Mouse (Mus musculus) intestine, embryonic 16.5 days (tissue): Measurements from ENCODE around the gene Tcp10c. TPM values are rescaled to one million over a fixed set of nuclear protein-coding genes. Genes with fewer than 3 reads are reported as not detected.
A peak's percentile ranks its signal among the peaks of the same experiment; 100 is the strongest.
"Not testable (repeated sequence)": the region's sequence is repeated elsewhere in the genome, so short reads cannot be mapped to it uniquely, and the experiment has no call there.

Experiments
- ATAC-seq: fragments of 200-750 bp; cut with Nextera tagmentation; 2 replicates; pipeline ENCODE4 v1.8.0; 2017; ENCODE audit warnings: moderate TSS enrichment, moderate library complexity
- H3K27ac ChIP-seq: fragments of 300-500 bp; sonication (generic); 2 replicates; pipeline ENCODE4 v1.5.1; 2014; ENCODE audit warnings: mild to moderate bottlenecking, low read length
- H3K27me3 ChIP-seq: fragments of 300-500 bp; sonication (generic); replicated peaks from 2 replicates; pipeline ENCODE4 v1.6.1; 2014; ENCODE audit warnings: low read length, control low read depth, mixed read lengths; ENCODE audit not compliant: control insufficient read depth, insufficient read depth
- H3K36me3 ChIP-seq: fragments of 300-500 bp; sonication (generic); 2 replicates; pipeline ENCODE4 v1.6.1; 2014; ENCODE audit warnings: low read length, control low read depth; ENCODE audit not compliant: control insufficient read depth, insufficient read depth
- H3K4me1 ChIP-seq: fragments of 300-500 bp; sonication (generic); 2 replicates; pipeline ENCODE4 v1.6.1; 2014; ENCODE audit warnings: low read length, control low read depth, mixed read lengths; ENCODE audit not compliant: control insufficient read depth, insufficient read depth
- H3K4me2 ChIP-seq: fragments of 300-500 bp; sonication (generic); 2 replicates; pipeline ENCODE4 v1.6.1; 2014; ENCODE audit warnings: low read depth, low read length, control low read depth
- H3K4me3 ChIP-seq: fragments of 300-500 bp; sonication (generic); 2 replicates; pipeline ENCODE4 v1.5.1; 2014; ENCODE audit warnings: mild to moderate bottlenecking, low read length
- H3K9ac ChIP-seq: fragments of 300-500 bp; sonication (generic); 2 replicates; pipeline ENCODE4 v1.6.1; 2014; ENCODE audit warnings: low read depth, low read length
- H3K9me3 ChIP-seq: fragments of 300-500 bp; sonication (generic); 2 replicates; pipeline ENCODE4 v1.6.1; 2016; ENCODE audit warnings: low read length, control low read depth; ENCODE audit not compliant: control insufficient read depth
- WGBS: fragments of 180-500 bp; shearing (Covaris S2); extraction: QIAGEN DNeasy Blood & Tissue Kit; methylation state at CpG from one replicate; pipeline ENCODE4 v1.1.7; 2014; 5-methylcytosine and 5-hydroxymethylcytosine counted together
- polyA plus RNA-seq: library from polyadenylated mRNA; unstranded; fragments of >200 nt; fragmentation: Nextera tagmentation; extraction: Ambion mirVana; gene quantifications from 2 replicates; pipeline ENCODE4 v1.2.1, GENCODE M21; 2015

Tcp10c gene
- polyA plus RNA-seq, 1 experiment from 2014 or later = not detected

DNA sequence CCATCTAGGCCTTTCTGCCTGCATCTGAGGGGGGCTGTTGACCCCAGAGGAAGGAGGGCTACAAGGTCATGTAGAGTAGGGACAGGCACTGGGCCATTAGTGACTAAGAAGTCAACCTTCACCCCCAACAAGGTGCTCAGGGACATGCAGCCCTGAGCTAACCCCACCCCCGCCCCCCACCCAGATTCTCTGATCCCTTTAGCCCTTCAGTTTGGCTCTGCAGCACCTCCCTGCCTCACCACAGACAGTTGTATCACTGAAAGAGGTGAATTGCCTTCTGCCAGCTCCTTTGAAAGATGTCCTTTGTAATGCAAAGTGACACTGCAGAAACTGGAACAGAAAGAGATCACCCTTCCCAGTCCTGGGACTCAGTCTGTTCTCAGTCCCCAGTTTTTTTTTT, 16.4 kb upstream of the Tcp10c start:
- ATAC-seq = 0 out of 2 replicates have a peak, but pooled peaks have one; percentile 5
- WGBS = 61% methylated on average over 1 of the region's 1 CpGs

DNA sequence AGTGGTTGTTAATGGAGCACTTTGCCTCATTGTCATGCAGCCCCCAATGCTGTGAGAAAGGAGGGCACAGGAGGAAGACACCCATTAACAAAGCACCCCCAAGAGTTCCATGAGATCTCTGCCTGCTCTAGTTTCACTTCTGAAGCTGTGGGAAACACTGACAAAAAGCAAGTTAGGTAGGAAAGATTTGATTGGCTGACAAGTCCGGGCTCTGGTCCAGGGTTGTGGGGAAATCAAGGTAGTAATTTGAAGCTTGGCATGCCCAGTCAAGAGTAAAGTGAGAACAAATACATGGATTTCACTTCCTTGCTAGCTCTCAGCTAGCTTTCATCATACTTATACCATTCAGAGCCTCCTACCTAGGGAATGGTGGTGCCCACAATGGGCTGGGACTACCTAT, 14.3 kb upstream of the Tcp10c start:
- 85% methylated on average over 1 of the region's 1 CpGs for WGBS
- H3K27me3 ChIP-seq, H3K4me1 ChIP-seq, H3K9me3 ChIP-seq, ATAC-seq, H3K4me3 ChIP-seq, H3K36me3 ChIP-seq, H3K4me2 ChIP-seq, H3K27ac ChIP-seq, H3K9ac ChIP-seq: not testable (repeated sequence)

More for the DNA sequence above, 16.4 kb upstream of the Tcp10c start:
- not testable (repeated sequence) for H3K27me3 ChIP-seq, H3K4me2 ChIP-seq, H3K9me3 ChIP-seq, H3K4me3 ChIP-seq, H3K9ac ChIP-seq, H3K4me1 ChIP-seq, H3K27ac ChIP-seq, H3K36me3 ChIP-seq

DNA sequence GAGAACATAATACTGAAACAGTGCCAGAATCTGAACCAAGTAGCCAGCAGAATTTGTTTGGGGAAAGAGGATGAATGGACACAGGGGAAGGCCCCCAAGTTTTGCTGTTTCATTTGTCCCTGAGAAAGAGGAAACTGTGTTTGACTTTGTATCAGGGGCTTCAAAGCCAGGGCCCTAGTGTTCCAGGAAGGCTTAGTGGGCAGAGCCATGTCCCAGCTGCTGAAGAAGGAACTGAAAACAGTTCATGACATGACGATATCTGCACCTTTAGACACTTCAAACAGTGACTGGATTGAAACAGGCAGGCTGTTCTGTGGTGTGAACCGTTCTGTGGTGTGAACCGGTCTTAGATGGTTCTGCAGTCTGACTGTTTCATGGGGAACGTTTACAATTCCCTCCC, 8.4 kb upstream of the Tcp10c start:
- no CpG with 5 or more reads among the region's 4 CpGs for WGBS

DNA sequence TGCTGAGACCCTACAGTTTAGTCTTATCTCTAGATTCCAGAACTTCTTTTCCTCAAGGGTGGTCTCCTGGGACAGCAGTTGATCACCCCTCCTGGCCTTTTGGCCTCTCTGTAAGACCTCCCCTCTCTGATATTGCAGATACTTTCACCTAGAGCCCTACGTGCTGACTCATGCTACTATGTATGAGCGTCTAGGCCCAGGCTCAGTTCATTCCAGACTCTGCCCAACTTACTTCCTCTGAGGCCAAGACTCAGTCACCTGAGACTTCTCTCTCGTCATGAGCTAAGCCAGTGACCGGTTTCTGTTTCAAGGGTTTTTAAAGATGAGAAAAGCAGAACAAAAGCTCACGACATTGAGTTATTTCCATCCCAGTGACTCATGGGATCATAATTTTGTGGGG, 4.8 kb upstream of the Tcp10c start:
- not testable (repeated sequence) for H3K4me1 ChIP-seq, H3K4me3 ChIP-seq, ATAC-seq, H3K27me3 ChIP-seq, H3K36me3 ChIP-seq, H3K27ac ChIP-seq, H3K4me2 ChIP-seq, H3K9ac ChIP-seq, H3K9me3 ChIP-seq
- 88% methylated on average over 4 of the region's 5 CpGs for WGBS

More for the DNA sequence above, 8.4 kb upstream of the Tcp10c start:
- ATAC-seq, H3K4me1 ChIP-seq, H3K9ac ChIP-seq, H3K4me3 ChIP-seq, H3K27me3 ChIP-seq, H3K27ac ChIP-seq, H3K9me3 ChIP-seq, H3K36me3 ChIP-seq, H3K4me2 ChIP-seq: not testable (repeated sequence)

DNA sequence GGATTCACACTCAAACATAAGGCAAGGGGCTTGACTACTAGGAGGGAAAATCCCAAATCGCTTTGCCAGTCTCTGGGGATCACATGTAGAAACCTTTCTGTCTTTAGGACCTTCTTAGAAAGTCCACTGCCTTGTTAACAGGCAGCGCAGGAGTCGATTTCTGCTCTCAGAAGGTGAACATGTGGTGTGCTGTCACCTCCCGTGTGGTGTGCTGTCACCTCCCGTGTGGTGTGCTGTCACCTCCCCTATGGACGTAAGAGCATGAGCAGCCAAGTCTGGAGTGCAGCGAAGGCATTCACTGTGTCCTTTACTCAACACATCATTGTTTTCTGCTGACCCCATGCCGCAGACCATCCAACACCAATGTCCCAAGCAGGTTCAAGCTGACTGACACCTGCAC, 1.1 kb upstream of the Tcp10c start:
- not testable (repeated sequence) for H3K9ac ChIP-seq, H3K9me3 ChIP-seq, ATAC-seq, H3K27me3 ChIP-seq, H3K4me3 ChIP-seq, H3K4me1 ChIP-seq, H3K27ac ChIP-seq, H3K36me3 ChIP-seq, H3K4me2 ChIP-seq
- WGBS = 88% methylated on average over 8 of the region's 8 CpGs

DNA sequence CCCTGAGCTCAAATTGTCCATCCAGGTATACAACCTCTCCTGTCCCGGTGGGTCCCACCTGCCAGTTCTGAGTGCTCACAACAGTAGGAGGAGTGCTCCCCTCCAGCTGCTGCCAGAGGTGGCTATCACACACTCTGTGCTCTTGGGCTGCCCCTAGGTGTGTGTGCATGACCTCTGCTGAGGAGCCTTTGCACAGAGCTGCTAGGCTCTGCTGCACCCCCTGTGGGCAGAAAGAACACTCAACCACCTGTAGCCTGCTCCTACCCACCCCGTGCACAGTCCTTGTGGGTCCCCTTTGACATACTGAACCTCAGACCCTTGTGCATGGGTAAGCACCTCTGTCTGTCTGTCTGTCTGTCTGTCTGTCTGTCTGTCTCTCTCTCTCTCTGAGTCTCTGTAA, 8.1 kb downstream of the Tcp10c start:
- not testable (repeated sequence) for H3K4me2 ChIP-seq, H3K9ac ChIP-seq, H3K9me3 ChIP-seq, H3K27me3 ChIP-seq, H3K4me3 ChIP-seq, H3K4me1 ChIP-seq, H3K27ac ChIP-seq, H3K36me3 ChIP-seq
- 81% methylated on average over 2 of the region's 2 CpGs for WGBS
- 0 out of 2 replicates have a peak, but pooled peaks have one; percentile 22 for ATAC-seq

DNA sequence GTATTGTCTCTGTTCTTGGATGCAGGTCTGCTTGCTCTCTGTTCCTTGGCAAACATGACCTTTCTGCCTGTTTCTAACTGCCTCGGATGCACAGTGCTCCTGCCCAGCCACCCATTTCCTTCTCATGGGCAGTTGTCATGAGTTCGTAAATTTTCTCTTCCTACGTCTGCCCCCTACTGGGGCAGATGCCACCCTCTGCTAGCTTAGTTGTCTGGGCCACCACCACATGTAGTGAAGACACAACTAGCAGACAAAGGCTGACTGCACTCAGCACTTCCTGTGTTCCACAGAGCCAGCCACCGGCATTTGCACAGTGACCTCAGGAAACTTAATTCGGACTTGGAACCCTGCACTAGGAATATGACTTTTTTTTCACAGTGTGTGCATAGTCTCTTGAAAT, 9.4 kb downstream of the Tcp10c start:
- not testable (repeated sequence) for H3K27me3 ChIP-seq, H3K36me3 ChIP-seq, H3K9ac ChIP-seq, H3K4me1 ChIP-seq, H3K4me2 ChIP-seq, H3K4me3 ChIP-seq, H3K9me3 ChIP-seq, ATAC-seq, H3K27ac ChIP-seq
- 88% methylated on average over 3 of the region's 5 CpGs for WGBS

DNA sequence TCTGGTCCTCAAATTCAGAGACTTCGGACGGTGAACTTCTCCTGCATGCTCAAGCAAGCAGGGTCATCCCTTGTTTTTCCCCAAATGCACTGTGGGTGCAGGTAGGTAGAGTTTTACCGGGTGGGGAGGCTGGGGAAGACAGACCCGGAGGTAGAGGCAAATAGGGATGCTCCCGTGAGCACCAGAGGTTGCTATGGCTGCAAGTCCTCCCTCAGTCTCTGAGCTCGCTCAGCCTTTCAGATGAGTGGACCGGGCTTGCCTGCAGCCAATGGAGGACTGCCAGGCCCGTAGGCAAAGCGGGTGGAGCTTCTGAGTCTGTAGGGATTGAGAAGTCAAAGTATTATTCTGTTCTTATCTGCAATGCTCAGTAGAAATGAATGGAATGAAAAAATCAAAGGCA, 9.8 kb downstream of the Tcp10c start:
- WGBS = 89% methylated on average over 9 of the region's 9 CpGs
- ATAC-seq, H3K4me2 ChIP-seq, H3K9ac ChIP-seq, H3K36me3 ChIP-seq, H3K27me3 ChIP-seq, H3K9me3 ChIP-seq, H3K4me1 ChIP-seq, H3K4me3 ChIP-seq, H3K27ac ChIP-seq: not testable (repeated sequence)

DNA sequence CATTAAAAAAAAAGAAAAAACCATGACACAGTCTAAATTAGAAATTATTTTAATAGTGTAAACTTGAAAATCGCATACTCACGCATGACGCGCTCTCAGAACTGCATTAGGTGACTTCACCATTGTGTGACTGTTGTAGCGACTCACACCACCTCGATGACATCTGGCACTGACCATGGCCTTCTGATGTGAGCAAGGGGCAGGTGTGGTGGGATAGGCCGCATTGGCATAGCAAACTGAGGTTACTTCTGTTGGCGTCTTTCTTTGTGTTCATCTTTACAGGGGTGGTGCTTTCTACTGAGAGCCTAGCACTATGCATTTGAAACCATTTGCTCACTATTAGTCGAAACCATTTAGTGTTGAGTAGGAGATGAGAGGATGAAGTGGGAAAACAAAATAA, 12.8 kb downstream of the Tcp10c start:
- not testable (repeated sequence) for H3K9ac ChIP-seq, H3K4me2 ChIP-seq, H3K27me3 ChIP-seq, H3K9me3 ChIP-seq, H3K4me1 ChIP-seq, H3K4me3 ChIP-seq, ATAC-seq, H3K36me3 ChIP-seq, H3K27ac ChIP-seq
- 93% methylated on average over 9 of the region's 9 CpGs for WGBS

DNA sequence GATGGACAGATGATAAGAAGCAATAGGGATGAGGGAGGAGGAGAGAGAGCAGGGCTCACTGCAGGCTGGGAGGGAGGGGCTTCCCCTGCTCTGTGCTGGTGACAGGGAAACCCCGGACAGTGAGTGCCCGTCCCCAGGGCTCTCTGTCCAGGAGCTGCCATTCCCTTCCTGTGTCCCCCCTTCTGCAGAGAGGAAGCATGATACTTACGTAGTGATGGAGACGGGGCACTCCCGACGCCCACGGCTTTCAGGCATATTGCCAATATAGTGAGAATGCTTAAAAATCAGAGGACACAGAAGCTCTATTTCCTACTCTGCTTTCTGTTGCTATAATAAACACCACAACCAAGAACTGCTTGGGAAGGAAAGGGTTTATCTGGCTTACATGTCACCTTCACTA, 14.3 kb downstream of the Tcp10c start:
- 90% methylated on average over 7 of the region's 7 CpGs for WGBS
- H3K36me3 ChIP-seq, H3K9ac ChIP-seq, H3K4me1 ChIP-seq, H3K27ac ChIP-seq, H3K27me3 ChIP-seq, H3K4me3 ChIP-seq, H3K9me3 ChIP-seq, H3K4me2 ChIP-seq, ATAC-seq: not testable (repeated sequence)
